Mouse (Mus musculus): Measurements from ENCODE around the gene Kcnh8.

Kcnh8 gene

GRCm38 (mm10) chr17:52804463-52804862 lies 202.0 kb downstream of the Kcnh8 start:
- in situ Hi-C loops (cut with MboI; ENCODE audit: unreplicated experiment in 2 of 2): no loop called here

- in situ Hi-C loops (cut with MboI; ENCODE audit: unreplicated experiment in 2 of 2): no loop called here
Measured at GRCm38 (mm10) chr17:52810773-52811172, 208.3 kb downstream of the Kcnh8 start.

- in situ Hi-C loops (cut with MboI; ENCODE audit: unreplicated experiment in 2 of 2): no loop called here
Measured at GRCm38 (mm10) chr17:52819007-52819406, 216.5 kb downstream of the Kcnh8 start.

GRCm38 (mm10) chr17:52829678-52830077 lies 227.2 kb downstream of the Kcnh8 start:
- in situ Hi-C loops (cut with MboI; ENCODE audit: unreplicated experiment in 2 of 2): no loop called here

GRCm38 (mm10) chr17:52873195-52873594 lies 270.7 kb downstream of the Kcnh8 start:
- in situ Hi-C loops (cut with MboI; ENCODE audit: unreplicated experiment in 2 of 2): no loop called here

DNA sequence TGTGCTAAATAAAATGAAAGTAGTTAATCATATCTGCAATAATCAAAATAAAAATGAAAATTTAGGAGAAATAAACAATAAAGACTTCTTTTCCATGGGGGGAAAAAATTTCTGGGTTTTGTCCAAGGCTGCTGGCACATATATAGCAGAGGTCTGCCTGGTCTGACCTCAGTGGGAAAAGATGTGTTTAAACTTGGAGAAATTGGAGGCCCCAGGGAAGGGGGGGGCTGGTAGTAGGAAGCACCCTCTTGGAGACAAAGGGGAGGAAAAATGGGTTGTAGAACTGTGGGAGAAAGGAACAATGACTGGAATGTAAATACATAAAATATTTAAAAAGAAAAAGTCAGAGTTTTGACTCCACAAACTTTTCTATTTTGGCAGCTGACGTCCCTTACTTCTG lies 276.5 kb downstream of the Kcnh8 start:
- in situ Hi-C loops (cut with MboI; ENCODE audit: unreplicated experiment in 2 of 2): no loop called here

- in situ Hi-C loops (cut with MboI; ENCODE audit: unreplicated experiment in 2 of 2): no loop called here
Measured at GRCm38 (mm10) chr17:52880051-52880450, 277.5 kb downstream of the Kcnh8 start.

DNA sequence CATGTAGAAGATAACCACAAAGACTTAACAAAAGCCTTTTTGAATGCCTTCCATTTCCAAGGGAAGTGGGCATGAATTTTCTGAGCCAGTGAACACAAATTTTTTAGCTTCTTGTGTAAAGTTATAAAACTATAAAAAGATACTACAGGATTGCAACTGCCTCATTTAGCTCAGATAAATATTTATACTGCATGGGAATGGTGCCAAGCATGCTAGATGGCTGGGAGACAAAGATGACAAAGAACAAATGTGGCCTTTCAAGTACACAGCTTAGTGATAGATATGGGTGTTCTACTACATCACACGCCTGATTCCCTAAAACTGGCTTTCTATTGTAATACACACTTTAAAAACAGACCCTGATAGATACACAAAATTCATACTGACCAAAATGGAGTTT lies 282.7 kb downstream of the Kcnh8 start:
- in situ Hi-C loops (cut with MboI; ENCODE audit: unreplicated experiment in 2 of 2): no loop called here

- in situ Hi-C loops (cut with MboI; ENCODE audit: unreplicated experiment in 2 of 2): no loop called here
Measured at GRCm38 (mm10) chr17:52920519-52921106, 318.1 kb downstream of the Kcnh8 start.

GRCm38 (mm10) chr17:52943966-52944365 lies 341.5 kb downstream of the Kcnh8 start:
- in situ Hi-C loops (cut with MboI; ENCODE audit: unreplicated experiment in 2 of 2): no loop called here

- in situ Hi-C loops (cut with MboI; ENCODE audit: unreplicated experiment in 2 of 2): no loop called here
Measured at GRCm38 (mm10) chr17:52972735-52973134, 370.2 kb downstream of the Kcnh8 start.

GRCm38 (mm10) chr17:52980958-52981357 lies 378.4 kb downstream of the Kcnh8 start:
- in situ Hi-C loops (cut with MboI; ENCODE audit: unreplicated experiment in 2 of 2): no loop called here

Data from v-Abl transformed pro-B cells (cell line).